Mouse (Mus musculus) olfactory bulb, adult 2 months (tissue): ENCODE data around the gene Dbndd2. TPM values are rescaled to one million over a fixed set of nuclear protein-coding genes. Genes with fewer than 3 reads are reported as not detected.
A peak's percentile ranks its signal among the peaks of the same experiment; 100 is the strongest.

Source experiments
- H3K27ac ChIP-seq: fragments of 200-500 bp; 2 replicates; pipeline ENCODE4 v1.5.1; 2012; ENCODE audit warnings: low read depth, low read length; ENCODE audit not compliant: insufficient read depth
- H3K4me1 ChIP-seq: fragments of 200-500 bp; 2 replicates; pipeline ENCODE4 v1.6.1; 2012; ENCODE audit warnings: low read length; ENCODE audit not compliant: control insufficient read depth, insufficient read depth
- H3K4me3 ChIP-seq: fragments of 200-500 bp; 2 replicates; pipeline ENCODE4 v1.5.1; 2012; ENCODE audit warnings: mild to moderate bottlenecking, low read depth, low read length, moderate library complexity; ENCODE audit not compliant: insufficient read depth
- CTCF ChIP-seq: fragments of 200-500 bp; IDR thresholded peaks from 2 replicates; pipeline ENCODE4 v1.5.1; 2012; ENCODE audit warnings: low read depth, mild to moderate bottlenecking, low read length, moderate library complexity; ENCODE audit not compliant: insufficient read depth
- POLR2A ChIP-seq: fragments of 200-500 bp; IDR thresholded peaks from 2 replicates; pipeline ENCODE4 v1.6.1; 2012; ENCODE audit warnings: mild to moderate bottlenecking, low read depth, low read length, moderate library complexity; ENCODE audit not compliant: insufficient read depth
- WGBS: fragments of 180-500 bp; shearing (Covaris S2); methylation state at CpG from one replicate; pipeline ENCODE4 v1.1.7; 2018; 5-methylcytosine and 5-hydroxymethylcytosine counted together
- polyA plus RNA-seq: library from polyadenylated mRNA; stranded (reverse); fragments of >200 nt; gene quantifications from 2 replicates; pipeline ENCODE4 v1.2.4, GENCODE M21; 2012; ENCODE audit warnings: low replicate concordance; ENCODE audit not compliant: missing spikeins, insufficient read depth, insufficient read length

Gene Dbndd2
- polyA plus RNA-seq = 84.6 TPM in 1 of 2 replicates, not detected in the other

- Histone ChIP-seq H3K4me3 (peak within 1 kb of the TSS; percentile 91), H3K27ac (peak within 1 kb of the TSS; percentile 90), H3K4me1 (peaks cover 23% of the 10 kb centered on the region)
- WGBS = 2% methylated on average over 26 of the region's 26 CpGs
- TF ChIP-seq CTCF (no peak), POLR2A (no peak)
Measured at GRCm38 (mm10) chr2:164485681-164486257, at the start of gene Dbndd2. Gene Dbndd2, plus strand, starts transcription at chr2:164486106.

GRCm38 (mm10) chr2:164436215-164436913 lies 49.5 kb upstream of the Dbndd2 start:
- no peak overlapping the region for H3K4me3 ChIP-seq
- H3K4me1 ChIP-seq = peaks cover 33% of the 10 kb centered on the region
- H3K27ac ChIP-seq = peak overlapping the region; percentile 50; the same call in 1 of the 2 replicates
- TF ChIP-seq CTCF (no peak), POLR2A (no peak)
- WGBS = 42% methylated on average over 8 of the region's 8 CpGs

DNA sequence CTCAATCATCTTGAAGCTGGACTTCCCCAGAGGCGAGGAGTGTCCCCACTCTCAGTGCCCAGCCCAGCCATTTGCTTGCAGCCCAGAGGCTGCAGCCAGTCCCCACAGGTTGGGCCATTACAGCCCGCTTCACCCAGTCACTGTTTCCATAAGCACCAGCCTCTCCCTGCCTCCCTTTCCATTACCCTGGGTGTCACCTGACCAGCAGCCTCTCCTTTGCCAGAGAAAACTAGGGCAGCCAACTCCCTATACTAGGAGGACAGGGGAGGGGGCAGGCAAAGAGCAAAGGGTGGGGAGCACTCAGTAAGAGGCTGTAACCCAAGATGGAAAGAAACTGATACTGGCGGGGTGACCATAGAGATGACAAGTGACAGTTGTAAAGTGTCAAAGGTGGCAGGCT lies 48.9 kb upstream of the Dbndd2 start:
- Histone ChIP-seq H3K27ac (peak overlapping the region; percentile 50; the same call in 1 of the 2 replicates), H3K4me3 (no peak overlapping the region), H3K4me1 (peaks cover 29% of the 10 kb centered on the region)
- WGBS = 69% methylated on average over 3 of the region's 3 CpGs
- TF ChIP-seq POLR2A (no peak), CTCF (no peak)

GRCm38 (mm10) chr2:164437710-164438109 lies 48.2 kb upstream of the Dbndd2 start:
- Histone ChIP-seq H3K27ac (0 out of 2 replicates have a peak overlapping the region, but pooled peaks have one; percentile 25), H3K4me3 (no peak overlapping the region), H3K4me1 (peaks cover 27% of the 10 kb centered on the region)
- WGBS = 77% methylated on average over 6 of the region's 6 CpGs
- TF ChIP-seq CTCF (no peak), POLR2A (no peak)

GRCm38 (mm10) chr2:164438257-164438656 lies 47.6 kb upstream of the Dbndd2 start:
- H3K4me1 ChIP-seq = peaks cover 26% of the 10 kb centered on the region
- no peak for TF ChIP-seq POLR2A
- no peak for TF ChIP-seq CTCF
- WGBS = 76% methylated on average over 8 of the region's 8 CpGs
- 0 out of 2 replicates have a peak overlapping the region, but pooled peaks have one; percentile 25 for H3K27ac ChIP-seq
- H3K4me3 ChIP-seq = no peak overlapping the region

- peaks cover 28% of the 10 kb centered on the region for H3K4me1 ChIP-seq
- H3K27ac ChIP-seq = 0 out of 2 replicates have a peak overlapping the region, but pooled peaks have one; percentile 9
- WGBS = 52% methylated on average over 3 of the region's 3 CpGs
- H3K4me3 ChIP-seq = no peak overlapping the region
- TF ChIP-seq POLR2A = no peak
- no peak for TF ChIP-seq CTCF
Measured at GRCm38 (mm10) chr2:164439001-164439421, 46.9 kb upstream of the Dbndd2 start.

DNA sequence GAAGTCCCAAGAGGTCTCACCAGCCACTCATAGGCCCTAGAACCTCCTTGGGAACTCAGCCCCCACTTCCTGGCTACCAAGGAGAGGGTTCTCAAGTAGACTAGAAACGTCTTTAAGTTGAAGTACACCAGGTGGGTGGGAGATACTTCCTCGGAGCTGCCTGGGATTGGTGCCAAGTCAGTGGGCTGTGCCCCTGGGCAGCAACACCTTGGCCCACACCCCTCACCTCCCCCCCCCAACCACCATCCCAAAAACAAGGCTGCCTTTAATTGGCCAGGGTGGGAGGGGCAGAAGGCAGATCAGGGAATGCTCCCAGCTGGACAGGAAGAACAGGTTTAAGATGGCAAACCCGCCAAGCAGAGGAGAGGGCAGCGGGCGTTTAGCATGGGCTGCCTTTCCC lies 45.6 kb upstream of the Dbndd2 start:
- TF ChIP-seq POLR2A (no peak), CTCF (no peak)
- WGBS = 77% methylated on average over 5 of the region's 5 CpGs
- no peak overlapping the region for H3K27ac ChIP-seq
- peaks cover 26% of the 10 kb centered on the region for H3K4me1 ChIP-seq
- no peak overlapping the region for H3K4me3 ChIP-seq

- peaks cover 26% of the 10 kb centered on the region for H3K4me1 ChIP-seq
- 55% methylated on average over 8 of the region's 8 CpGs for WGBS
- peak overlapping the region; percentile 25; the same call in 1 of the 2 replicates for H3K4me3 ChIP-seq
- peak overlapping the region; percentile 25; the same call in 1 of the 2 replicates for H3K27ac ChIP-seq
- no peak for TF ChIP-seq CTCF
- TF ChIP-seq POLR2A = no peak
Measured at GRCm38 (mm10) chr2:164441155-164441554, 44.8 kb upstream of the Dbndd2 start.

- WGBS = 49% methylated on average over 7 of the region's 7 CpGs
- Histone ChIP-seq H3K4me3 (peak overlapping the region; percentile 25; the same call in 1 of the 2 replicates), H3K4me1 (peaks cover 22% of the 10 kb centered on the region), H3K27ac (peak overlapping the region; percentile 25; the same call in 1 of the 2 replicates)
- TF ChIP-seq CTCF = no peak
Measured at GRCm38 (mm10) chr2:164441731-164442130, 44.2 kb upstream of the Dbndd2 start.
